Comparison of ENCODE assay signal across 12 mouse cellular contexts in genomic region chr9:47615049-47615448, GRCm38 (mm10).
DNase-seq lines count a peak whose midpoint lies in the region; ATAC-seq and TF ChIP-seq lines count a peak whose summit lies in the region.
"Had no signal": no experiment of that assay in that cellular context is flagged by ENCODE, and none has a peak within 500 bp of the region (broad histone marks: within the 10 kb centered on the region; RNA-seq: fewer than 3 reads in every experiment).

No protein-coding gene starts in this region.

- no peaks in the 10 kb centered on the region for H3K36me3 ChIP-seq in forebrain, postnatal 0 days (ENCODE audit: insufficient read depth)
- H3K36me3 ChIP-seq in forebrain, embryonic 11.5 days (ENCODE audit: control insufficient read depth, insufficient read depth, low read length), result no peaks in the 10 kb centered on the region
- H3K36me3 ChIP-seq: limb, embryonic 15.5 days had no signal

- H3K4me3 ChIP-seq in forebrain, postnatal 0 days (ENCODE audit: low read depth, low read length), result no peak overlapping the region
- H3K4me3 ChIP-seq in forebrain, embryonic 11.5 days (ENCODE audit: low read depth, low read length), result no peak overlapping the region
- H3K4me3 ChIP-seq: limb, embryonic 15.5 days had no signal

- 56% methylated on average over 6 of the region's 6 CpGs for WGBS in forebrain, postnatal 0 days
- WGBS in forebrain, embryonic 11.5 days, result 80% methylated on average over 6 of the region's 6 CpGs

- H3K4me1 ChIP-seq in forebrain, postnatal 0 days (ENCODE audit: insufficient read depth), result peaks cover 11% of the 10 kb centered on the region; the same call in 1 of the 2 replicates
- H3K4me1 ChIP-seq in forebrain, embryonic 11.5 days (replicated peaks; ENCODE audit: control insufficient read depth, insufficient read depth, low read length), result no peaks in the 10 kb centered on the region; the same call in 1 of the 2 replicates

- no peaks in the 10 kb centered on the region for H3K9me3 ChIP-seq in forebrain, postnatal 0 days (ENCODE audit: low read length)
- no peaks in the 10 kb centered on the region for H3K9me3 ChIP-seq in forebrain, embryonic 11.5 days (ENCODE audit: control insufficient read depth, low read length)
- H3K9me3 ChIP-seq: limb, embryonic 15.5 days had no signal

- no peaks in the 10 kb centered on the region for H3K27me3 ChIP-seq in forebrain, postnatal 0 days (ENCODE audit: insufficient read depth, low read length)
- no peaks in the 10 kb centered on the region for H3K27me3 ChIP-seq in forebrain, embryonic 11.5 days (ENCODE audit: control insufficient read depth, insufficient read depth, low read length)

- no peak overlapping the region for H3K4me2 ChIP-seq in forebrain, postnatal 0 days (ENCODE audit: low read depth)
- no peak overlapping the region for H3K4me2 ChIP-seq in forebrain, embryonic 11.5 days (ENCODE audit: low read depth, low read length, severe bottlenecking)
- H3K4me2 ChIP-seq: limb, embryonic 15.5 days had no signal

- H3K9ac ChIP-seq in forebrain, postnatal 0 days, result no peak overlapping the region
- no peak overlapping the region for H3K9ac ChIP-seq in forebrain, embryonic 11.5 days (ENCODE audit: low read length)
- H3K9ac ChIP-seq: limb, embryonic 15.5 days had no signal

- peak; percentile 50 for DNase-seq in forebrain, postnatal 0 days
- no peak for DNase-seq in forebrain, embryonic 11.5 days (ENCODE audit: low spot score)
- peak; percentile 53 to 58 for DNase-seq in left cerebral cortex, adult 18-20 months (ENCODE audit: low spot score in 2 of 2)
- no peak for DNase-seq in left cerebral cortex, adult 11 months (ENCODE audit: low spot score)
- peak; percentile 69 for DNase-seq in brain, embryonic 14.5 days (ENCODE audit: low read depth)
- DNase-seq in cerebellum, postnatal 36 days, result peak; percentile 65 to 75
- DNase-seq in natural killer cell, adult 2 months (ENCODE audit: low spot score in 2 of 2), result no peak
- DNase-seq in yolk sac, embryonic 10.5 days (ENCODE audit: low spot score), result no peak
- DNase-seq: layer of hippocampus, postnatal 36 days; lung, postnatal 14 days had no signal

- H3K27ac ChIP-seq in forebrain, postnatal 0 days (ENCODE audit: low read depth, low read length), result no peak overlapping the region
- no peak overlapping the region for H3K27ac ChIP-seq in forebrain, embryonic 11.5 days (ENCODE audit: low read depth, low read length)
- H3K27ac ChIP-seq: limb, embryonic 15.5 days had no signal

- no peak for TF ChIP-seq CTCF in forebrain, postnatal 0 days (IDR thresholded peaks at IDR 0.05; ENCODE audit: low read depth)
- TF ChIP-seq CTCF in brain, embryonic 14.5 days (IDR thresholded peaks at IDR 0.05; ENCODE audit: borderline replicate concordance, extremely low read depth, insufficient read depth, insufficient read length), result no peak

- TF ChIP-seq POLR2A in brain, embryonic 14.5 days (IDR thresholded peaks at IDR 0.05; ENCODE audit: borderline replicate concordance, extremely low read depth, insufficient read depth, insufficient read length, poor library complexity, severe bottlenecking), result no peak

- ATAC-seq in forebrain, postnatal 0 days, result no peak
- ATAC-seq in forebrain, embryonic 11.5 days (replicated peaks; ENCODE audit: low FRiP score), result no peak
- ATAC-seq: midbrain, embryonic 16.5 days had no signal

Comparison
In these comparisons a context has a peak if more than half of its experiments do, and no peak if none do; other contexts are left out.
1. DNase-seq: peak in forebrain, postnatal 0 days (single experiment), left cerebral cortex, adult 18-20 months (2 of 2), brain, embryonic 14.5 days (single experiment) and cerebellum, postnatal 36 days (2 of 2); none in forebrain, embryonic 11.5 days (single experiment), left cerebral cortex, adult 11 months (single experiment), natural killer cell, adult 2 months (0 of 2) and yolk sac, embryonic 10.5 days (single experiment).